Mouse (Mus musculus) kidney, adult 9 months (tissue): Measurements from ENCODE around the gene Lrrc9.

Source experiments
- DNase-seq: peaks from one replicate; pipeline ENCODE4 v3.0.0; 2022

Gene Lrrc9

GRCm38 (mm10) chr12:72476773-72477450 lies 35.2 kb downstream of the Lrrc9 start:
- DNase-seq: peak; percentile 14

- no peak for DNase-seq
Measured at GRCm38 (mm10) chr12:72482226-72482625, 40.6 kb downstream of the Lrrc9 start.

GRCm38 (mm10) chr12:72484872-72485271 lies 43.2 kb downstream of the Lrrc9 start:
- no peak for DNase-seq

- no peak for DNase-seq
Measured at GRCm38 (mm10) chr12:72487498-72487897, 45.8 kb downstream of the Lrrc9 start.

GRCm38 (mm10) chr12:72489995-72490394 lies 48.3 kb downstream of the Lrrc9 start:
- peak; percentile 11 for DNase-seq

GRCm38 (mm10) chr12:72491063-72491719 lies 49.5 kb downstream of the Lrrc9 start:
- no peak for DNase-seq

- no peak for DNase-seq
Measured at GRCm38 (mm10) chr12:72496866-72497600, 55.4 kb downstream of the Lrrc9 start.

GRCm38 (mm10) chr12:72509606-72510005 lies 67.9 kb downstream of the Lrrc9 start:
- no peak for DNase-seq

- DNase-seq: peak; percentile 22
Measured at GRCm38 (mm10) chr12:72515446-72515845, 73.8 kb downstream of the Lrrc9 start.

GRCm38 (mm10) chr12:72518114-72518728 lies 76.6 kb downstream of the Lrrc9 start:
- DNase-seq: no peak

- no peak for DNase-seq
Measured at GRCm38 (mm10) chr12:72519352-72519751, 77.7 kb downstream of the Lrrc9 start.

- DNase-seq: no peak
Measured at GRCm38 (mm10) chr12:72519855-72520254, 78.2 kb downstream of the Lrrc9 start.

GRCm38 (mm10) chr12:72520645-72521044 lies 79.0 kb downstream of the Lrrc9 start:
- DNase-seq: peak; percentile 17

- DNase-seq: no peak
Measured at GRCm38 (mm10) chr12:72525588-72525987, 83.9 kb downstream of the Lrrc9 start.

- no peak for DNase-seq
Measured at GRCm38 (mm10) chr12:72532303-72532702, 90.6 kb downstream of the Lrrc9 start.

- no peak for DNase-seq
Measured at GRCm38 (mm10) chr12:72533986-72534385, 92.3 kb downstream of the Lrrc9 start.

GRCm38 (mm10) chr12:72535599-72535998 lies 93.9 kb downstream of the Lrrc9 start:
- no peak for DNase-seq

- peak; percentile 97 for DNase-seq
Measured at GRCm38 (mm10) chr12:72536021-72536597, 94.4 kb downstream of the Lrrc9 start, which contains the start of gene Pcnx4. Gene Pcnx4, plus strand, starts transcription at chr12:72536383.

- DNase-seq: no peak
Measured at GRCm38 (mm10) chr12:72538571-72538970, 96.9 kb downstream of the Lrrc9 start.

- DNase-seq: no peak
Measured at GRCm38 (mm10) chr12:72554347-72554746, 112.7 kb downstream of the Lrrc9 start.

GRCm38 (mm10) chr12:72564281-72564795 lies 122.7 kb downstream of the Lrrc9 start:
- DNase-seq: no peak
